Mouse (Mus musculus) thymus, postnatal 10 days (tissue): ENCODE measurements around the gene Hspd1.

Experiments used
- DNase-seq, 2 experiments: peaks; one replicate each; pipeline ENCODE4 v3.0.0; 2021; ENCODE audit warnings: low spot score in 2 of 2

The Hspd1 gene

GRCm38 (mm10) chr1:55041691-55042090 lies 46.4 kb downstream of the Hspd1 start:
- no peak for DNase-seq

GRCm38 (mm10) chr1:55039944-55040343 lies 48.1 kb downstream of the Hspd1 start:
- no peak for DNase-seq

- DNase-seq, result no peak
Measured at GRCm38 (mm10) chr1:55031026-55031779, 56.8 kb downstream of the Hspd1 start.

DNA sequence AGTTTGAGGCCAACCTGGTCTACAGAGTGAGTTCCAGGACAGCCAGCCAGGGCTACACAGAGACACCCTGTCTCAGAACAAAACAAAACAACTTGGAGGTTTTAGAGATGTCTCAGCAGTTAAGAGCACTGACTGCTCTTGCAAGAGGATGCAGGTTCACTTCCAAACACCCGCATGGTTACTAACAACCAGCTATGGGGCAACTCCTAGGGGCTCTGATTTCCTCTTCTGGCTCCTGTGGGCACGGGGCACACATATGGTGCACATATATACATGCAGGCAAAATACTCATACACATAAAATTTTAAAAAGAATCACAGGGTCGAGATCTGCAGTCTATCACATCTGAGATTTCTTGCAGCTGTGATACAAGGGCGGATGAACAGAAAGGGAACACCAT lies 58.6 kb downstream of the Hspd1 start:
- no peak for DNase-seq

DNA sequence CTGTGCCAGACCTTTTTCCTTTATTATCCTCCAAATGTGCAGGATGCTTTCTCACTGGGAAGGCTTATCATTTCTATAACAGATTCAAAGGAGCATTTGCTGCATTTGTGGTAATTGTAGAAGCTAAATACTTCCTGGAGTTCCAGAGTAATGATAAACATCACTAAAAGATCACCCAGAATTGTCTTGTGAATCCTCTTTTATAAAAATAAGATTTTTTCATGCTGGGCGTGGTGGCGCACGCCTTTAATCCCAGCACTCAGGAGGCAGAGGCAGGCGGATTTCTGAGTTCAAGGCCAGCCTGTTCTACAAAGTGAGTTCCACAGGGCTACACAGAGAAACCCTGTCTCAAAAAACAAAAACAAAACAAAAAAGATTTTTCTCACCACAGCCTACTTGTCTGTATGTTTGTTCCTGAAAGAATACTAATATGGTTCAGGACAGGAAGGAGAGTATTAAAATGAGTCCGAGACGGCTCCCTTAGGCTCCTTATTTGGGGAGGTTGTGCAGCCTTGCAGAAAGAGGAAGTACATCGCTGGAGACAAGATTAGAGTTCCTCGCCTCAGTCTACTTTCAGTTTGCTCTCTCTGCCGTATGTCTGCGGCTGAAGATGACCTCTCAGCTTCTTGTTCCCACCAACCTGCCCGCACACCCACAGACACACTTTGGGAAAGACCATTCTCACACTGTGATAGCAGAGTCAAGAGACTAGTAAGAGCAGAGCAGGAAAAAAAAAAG lies 59.4 kb downstream of the Hspd1 start:
- peak; percentile 12 to 45 for DNase-seq

- DNase-seq, result no peak
Measured at GRCm38 (mm10) chr1:55027966-55028365, 60.1 kb downstream of the Hspd1 start.
